Comparison of ENCODE assay signal across 20 mouse cellular contexts in the genomic region with DNA sequence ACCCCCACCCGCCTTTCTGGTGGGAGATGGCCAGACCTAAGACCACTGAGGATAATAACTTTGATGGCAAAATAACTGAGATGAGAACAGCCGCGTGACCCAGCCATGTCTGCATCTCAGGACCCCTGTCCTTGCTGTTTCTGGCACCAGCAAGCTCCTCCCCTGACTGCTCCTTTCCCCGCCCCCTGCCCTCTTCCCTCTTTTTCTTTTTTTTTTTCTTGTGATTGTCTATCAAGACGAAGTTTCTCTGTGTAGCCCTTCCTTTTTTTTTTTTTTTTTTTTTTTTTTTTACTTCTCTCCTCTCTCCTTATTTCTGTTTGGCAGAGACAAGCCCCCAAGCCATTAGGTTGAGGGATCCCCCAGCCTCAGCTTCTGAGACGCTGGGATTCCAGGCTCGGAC. TPM values are rescaled to one million over a fixed set of nuclear protein-coding genes. Genes with fewer than 3 reads are reported as not detected.
DNase-seq lines count a peak whose midpoint lies in the region; ATAC-seq and TF ChIP-seq lines count a peak whose summit lies in the region.
"Had no signal": no experiment of that assay in that cellular context is flagged by ENCODE, and none has a peak within 500 bp of the region (broad histone marks: within the 10 kb centered on the region; RNA-seq: fewer than 3 reads in every experiment).

No protein-coding gene starts in this region.

- peak overlapping the region; percentile 37; the same call in 1 of the 2 replicates for H3K27ac ChIP-seq in forebrain, embryonic 10.5 days
- no peak overlapping the region for H3K27ac ChIP-seq in forebrain, embryonic 13.5 days
- H3K27ac ChIP-seq in ES-Bruce4 (ENCODE audit: insufficient read depth, low read length), result no peak overlapping the region
- H3K27ac ChIP-seq in liver, postnatal 0 days (ENCODE audit: low read depth), result peak overlapping the region; percentile 97; the same call in 1 of the 2 replicates
- H3K27ac ChIP-seq: hindbrain, embryonic 15.5 days; layer of hippocampus, adult 2 months; limb, embryonic 10.5 days; macrophage had no signal

- no peak overlapping the region for H3K9ac ChIP-seq in forebrain, embryonic 13.5 days
- H3K9ac ChIP-seq in ES-Bruce4 (ENCODE audit: low read depth, poor library complexity, severe bottlenecking), result peak overlapping the region; percentile 51
- no peak overlapping the region for H3K9ac ChIP-seq in liver, postnatal 0 days (replicated peaks)
- H3K9ac ChIP-seq: forebrain, postnatal 0 days; hindbrain, embryonic 15.5 days had no signal

- peaks cover 15% of the 10 kb centered on the region for H3K4me1 ChIP-seq in forebrain, embryonic 10.5 days
- no peaks in the 10 kb centered on the region for H3K4me1 ChIP-seq in forebrain, embryonic 13.5 days
- H3K4me1 ChIP-seq in ES-Bruce4 (ENCODE audit: control insufficient read depth, insufficient read depth, low read length), result peaks cover 4% of the 10 kb centered on the region
- H3K4me1 ChIP-seq in liver, postnatal 0 days (ENCODE audit: insufficient read depth), result peaks cover 16% of the 10 kb centered on the region
- H3K4me1 ChIP-seq: hindbrain, embryonic 15.5 days had no signal

- no peak for TF ChIP-seq POLR2A in ES-Bruce4 (IDR thresholded peaks at IDR 0.05; ENCODE audit: insufficient read depth, low read length)

- H3K4me2 ChIP-seq in forebrain, embryonic 13.5 days, result no peak overlapping the region
- no peak overlapping the region for H3K4me2 ChIP-seq in liver, postnatal 0 days (ENCODE audit: low read depth, low read length)
- H3K4me2 ChIP-seq: hindbrain, embryonic 15.5 days; midbrain, embryonic 11.5 days had no signal

- WGBS in forebrain, embryonic 10.5 days, result 64% methylated on average over 7 of the region's 7 CpGs
- WGBS in forebrain, embryonic 13.5 days, result 65% methylated on average over 7 of the region's 7 CpGs
- 62% methylated on average over 7 of the region's 7 CpGs for WGBS in liver, postnatal 0 days (ENCODE audit: insufficient replicate concordance)

- no peak for TF ChIP-seq CTCF in ES-Bruce4 (IDR thresholded peaks at IDR 0.05; ENCODE audit: low read depth, low read length)
- TF ChIP-seq CTCF in liver, postnatal 0 days (IDR thresholded peaks at IDR 0.05; ENCODE audit: low read depth), result no peak

- no peak for TF ChIP-seq EP300 in ES-Bruce4 (IDR thresholded peaks at IDR 0.05; ENCODE audit: insufficient read depth, low read depth, low read length)
- no peak for TF ChIP-seq EP300 in liver, postnatal 0 days (IDR thresholded peaks at IDR 0.05; ENCODE audit: low read depth)

- H3K27me3 ChIP-seq in forebrain, embryonic 10.5 days (ENCODE audit: poor library complexity, severe bottlenecking), result 0 out of 2 replicates have a peak, but pooled peaks cover 5% of the 10 kb centered on the region
- H3K27me3 ChIP-seq in forebrain, embryonic 13.5 days, result no peaks in the 10 kb centered on the region
- no peaks in the 10 kb centered on the region for H3K27me3 ChIP-seq in ES-Bruce4 (ENCODE audit: control insufficient read depth, insufficient read depth, low read length, poor library complexity, severe bottlenecking)
- no peaks in the 10 kb centered on the region for H3K27me3 ChIP-seq in liver, postnatal 0 days (ENCODE audit: insufficient read depth, low read length)
- H3K27me3 ChIP-seq: hindbrain, embryonic 15.5 days had no signal

- no peak for ATAC-seq in forebrain, embryonic 13.5 days
- ATAC-seq in common myeloid progenitor, adult 5-6 weeks (replicated peaks; ENCODE audit: low read depth, poor library complexity, severe bottlenecking), result 0 out of 2 replicates have a peak, but pooled peaks have one; percentile 12
- ATAC-seq in liver, postnatal 0 days, result no peak
- ATAC-seq: forebrain, postnatal 0 days; lung, postnatal 0 days had no signal

- H3K4me3 ChIP-seq in forebrain, embryonic 10.5 days, result no peak overlapping the region
- no peak overlapping the region for H3K4me3 ChIP-seq in forebrain, embryonic 13.5 days
- peak overlapping the region; percentile 34; the same call in 1 of the 2 replicates for H3K4me3 ChIP-seq in ES-Bruce4 (ENCODE audit: low read depth, low read length)
- H3K4me3 ChIP-seq in liver, postnatal 0 days (ENCODE audit: low read depth, low read length), result no peak overlapping the region
- H3K4me3 ChIP-seq: hindbrain, embryonic 15.5 days; layer of hippocampus, adult 2 months; limb, embryonic 10.5 days had no signal

- no peaks in the 10 kb centered on the region for H3K36me3 ChIP-seq in forebrain, embryonic 10.5 days (replicated peaks)
- H3K36me3 ChIP-seq in forebrain, embryonic 13.5 days (ENCODE audit: poor library complexity, severe bottlenecking), result no peaks in the 10 kb centered on the region
- no peaks in the 10 kb centered on the region for H3K36me3 ChIP-seq in ES-Bruce4 (ENCODE audit: control insufficient read depth, insufficient read depth, low read length, poor library complexity, severe bottlenecking)
- no peaks in the 10 kb centered on the region for H3K36me3 ChIP-seq in liver, postnatal 0 days (replicated peaks; ENCODE audit: insufficient read depth, low read length)
- H3K36me3 ChIP-seq: hindbrain, embryonic 15.5 days; limb, embryonic 10.5 days had no signal

- H3K9me3 ChIP-seq in forebrain, embryonic 10.5 days, result peaks cover 7% of the 10 kb centered on the region; the same call in 1 of the 2 replicates
- H3K9me3 ChIP-seq in forebrain, embryonic 13.5 days (replicated peaks), result peaks cover 7% of the 10 kb centered on the region
- H3K9me3 ChIP-seq in ES-Bruce4 (replicated peaks; ENCODE audit: control insufficient read depth, insufficient read depth, low read length, poor library complexity, severe bottlenecking), result no peaks in the 10 kb centered on the region
- no peaks in the 10 kb centered on the region for H3K9me3 ChIP-seq in liver, postnatal 0 days (ENCODE audit: low read length)
- H3K9me3 ChIP-seq: hindbrain, embryonic 15.5 days; limb, embryonic 10.5 days had no signal

- DNase-seq in forebrain, embryonic 10.5 days (ENCODE audit: extremely low spot score, low spot score), result no peak
- DNase-seq in liver, postnatal 0 days, result no peak
- DNase-seq in adipocyte (ENCODE audit: low spot score), result no peak
- DNase-seq in urinary bladder, adult 2 months (ENCODE audit: low spot score), result no peak
- DNase-seq: adrenal gland, postnatal 36 days; cerebellum, adult 9-10 months; forebrain, postnatal 0 days; gastrocnemius, postnatal 25 days; kidney, adult 8-10 months; kidney, postnatal 10 days; spleen, adult 18-20 months had no signal

RNA-seq across cellular contexts. Expression of gene Phospho1, which starts 13.5 kb away (rescaled TPM):
- not detected in 2 replicates for polyA plus RNA-seq in forebrain, embryonic 10.5 days (2016; fragmentation: Nextera tagmentation; extraction: Ambion mirVana)
- polyA plus RNA-seq in forebrain, embryonic 13.5 days (2015; fragmentation: Nextera tagmentation; extraction: Ambion mirVana), result not detected in 2 replicates
- polyA plus RNA-seq in ES-Bruce4 (2011; ENCODE audit: insufficient read depth, insufficient read length, low read depth, missing spikeins), result 5.8 and 6.5 TPM in 2 replicates
- 0.37 and 1.4 TPM in 2 replicates for total RNA-seq in common myeloid progenitor, adult 5-6 weeks (2017)
- polyA plus RNA-seq in liver, postnatal 0 days (2015; fragmentation: Nextera tagmentation; extraction: Ambion mirVana), result 1.9 and 2.0 TPM in 2 replicates
- polyA plus RNA-seq in urinary bladder, adult 2 months (2012; rRNA removed), result 33.2 and 40.8 TPM in 2 replicates
- polyA plus RNA-seq: forebrain, postnatal 0 days; limb, embryonic 10.5 days; midbrain, embryonic 11.5 days had no signal

RNA-seq across cellular contexts. Expression of gene Gngt2, which starts 26.2 kb away (rescaled TPM):
- polyA plus RNA-seq in forebrain, embryonic 10.5 days (2016; fragmentation: Nextera tagmentation; extraction: Ambion mirVana), result 6.7 and 7.3 TPM in 2 replicates
- 1.4 and 2.8 TPM in 2 replicates for polyA plus RNA-seq in forebrain, embryonic 13.5 days (2015; fragmentation: Nextera tagmentation; extraction: Ambion mirVana)
- 7.9 and 9.4 TPM in 2 replicates for polyA plus RNA-seq in ES-Bruce4 (2011; ENCODE audit: insufficient read depth, insufficient read length, low read depth, missing spikeins)
- 2.6 and 10.2 TPM in 2 replicates for total RNA-seq in common myeloid progenitor, adult 5-6 weeks (2017)
- polyA plus RNA-seq in liver, postnatal 0 days (2015; fragmentation: Nextera tagmentation; extraction: Ambion mirVana), result 30.2 and 32.2 TPM in 2 replicates
- polyA plus RNA-seq in urinary bladder, adult 2 months (2012; rRNA removed), result 21.0 and 24.5 TPM in 2 replicates

RNA-seq across cellular contexts. Expression of gene Abi3, which starts 31.4 kb away (rescaled TPM):
- polyA plus RNA-seq in forebrain, embryonic 10.5 days (2016; fragmentation: Nextera tagmentation; extraction: Ambion mirVana), result 2.3 and 4.6 TPM in 2 replicates
- 0.96 and 1.5 TPM in 2 replicates for polyA plus RNA-seq in forebrain, embryonic 13.5 days (2015; fragmentation: Nextera tagmentation; extraction: Ambion mirVana)
- 1.1 and 1.3 TPM in 2 replicates for polyA plus RNA-seq in ES-Bruce4 (2011; ENCODE audit: insufficient read depth, insufficient read length, low read depth, missing spikeins)
- total RNA-seq in common myeloid progenitor, adult 5-6 weeks (2017), result 5.9 TPM in 2 replicates
- 9.8 and 10.2 TPM in 2 replicates for polyA plus RNA-seq in liver, postnatal 0 days (2015; fragmentation: Nextera tagmentation; extraction: Ambion mirVana)
- 8.1 and 10.1 TPM in 2 replicates for polyA plus RNA-seq in urinary bladder, adult 2 months (2012; rRNA removed)

Comparison
In these comparisons a context has a peak if more than half of its experiments do, and no peak if none do; other contexts are left out.
1. H3K27ac ChIP-seq: peak in forebrain, embryonic 10.5 days (single experiment) and liver, postnatal 0 days (single experiment); none in forebrain, embryonic 13.5 days (single experiment) and ES-Bruce4 (single experiment).